Mouse (Mus musculus): ENCODE results near the gene Wdr6. TPM values are rescaled to one million over a fixed set of nuclear protein-coding genes. Genes with fewer than 3 reads are reported as not detected.

Wdr6 gene
- polyA plus RNA-seq (2012; ENCODE audit: low replicate concordance), result 13.4 and 24.3 TPM in 2 replicates

GRCm38 (mm10) chr9:108578545-108579343 lies at the start of gene Wdr6:
Gene Wdr6, minus strand, starts transcription at chr9:108578739.

GRCm38 (mm10) chr9:108596998-108597764 lies 18.6 kb upstream of the Wdr6 start, which contains the start of gene P4htm:
Gene P4htm, minus strand, starts transcription at chr9:108597667.

GRCm38 (mm10) chr9:108569381-108570206 lies 8.9 kb downstream of the Wdr6 start, which contains the start of gene Dalrd3:
Gene Dalrd3, plus strand, starts transcription at chr9:108569886.

GRCm38 (mm10) chr9:108566815-108567776 lies 11.4 kb downstream of the Wdr6 start, which contains the start of gene Ndufaf3:
Gene Ndufaf3, minus strand, starts transcription at chr9:108567434.

GRCm38 (mm10) chr9:108560227-108560841 lies 18.2 kb downstream of the Wdr6 start, which contains the start of gene Impdh2:
Gene Impdh2, plus strand, starts transcription at chr9:108560286.

Other genes with a start within 250 kb of the Wdr6 start
- gene Gpx1, start 239.8 kb downstream of the Wdr6 start, polyA plus RNA-seq (2012; ENCODE audit: low replicate concordance), result 259 and 377 TPM in 2 replicates
- gene Usp4, start 230.9 kb downstream of the Wdr6 start, polyA plus RNA-seq (2012; ENCODE audit: low replicate concordance), result 18.2 and 114 TPM in 2 replicates
- 3.3 and 5.5 TPM in 2 replicates for gene 1700102P08Rik, start 185.9 kb downstream of the Wdr6 start, polyA plus RNA-seq (2012; ENCODE audit: low replicate concordance)
- gene Ccdc36, start 150.3 kb downstream of the Wdr6 start, polyA plus RNA-seq (2012; ENCODE audit: low replicate concordance), result 0.08 TPM in 1 of 2 replicates, not detected in the other
- not detected in 2 replicates for gene BC048562, start 142.3 kb downstream of the Wdr6 start, polyA plus RNA-seq (2012; ENCODE audit: low replicate concordance)
- gene Ccdc71, start 118.2 kb downstream of the Wdr6 start, polyA plus RNA-seq (2012; ENCODE audit: low replicate concordance), result 15.7 and 24.2 TPM in 2 replicates
- gene Klhdc8b, start 117.2 kb downstream of the Wdr6 start, polyA plus RNA-seq (2012; ENCODE audit: low replicate concordance), result 13.3 and 17.0 TPM in 2 replicates
- 0.42 and 1.4 TPM in 2 replicates for gene Lamb2, start 99.0 kb downstream of the Wdr6 start, polyA plus RNA-seq (2012; ENCODE audit: low replicate concordance)
- 85.5 and 193 TPM in 2 replicates for gene Usp19, start 88.1 kb downstream of the Wdr6 start, polyA plus RNA-seq (2012; ENCODE audit: low replicate concordance)
- gene Qars, start 71.0 kb downstream of the Wdr6 start, polyA plus RNA-seq (2012; ENCODE audit: low replicate concordance), result 27.8 and 92.7 TPM in 2 replicates
- gene Qrich1, start 61.9 kb downstream of the Wdr6 start, polyA plus RNA-seq (2012; ENCODE audit: low replicate concordance), result 65.0 and 106 TPM in 2 replicates
- 31.4 and 47.0 TPM in 2 replicates for gene Impdh2, start 18.5 kb downstream of the Wdr6 start, polyA plus RNA-seq (2012; ENCODE audit: low replicate concordance)
- gene Ndufaf3, start 11.3 kb downstream of the Wdr6 start, polyA plus RNA-seq (2012; ENCODE audit: low replicate concordance), result 6.9 and 18.4 TPM in 2 replicates
- 157 and 182 TPM in 2 replicates for gene Dalrd3, start 8.9 kb downstream of the Wdr6 start, polyA plus RNA-seq (2012; ENCODE audit: low replicate concordance)
- 4.7 and 12.9 TPM in 2 replicates for gene P4htm, start 18.9 kb upstream of the Wdr6 start, polyA plus RNA-seq (2012; ENCODE audit: low replicate concordance)
- 114 and 142 TPM in 2 replicates for gene Arih2, start 70.6 kb upstream of the Wdr6 start, polyA plus RNA-seq (2012; ENCODE audit: low replicate concordance)
- 3.4 and 6.8 TPM in 2 replicates for gene Slc25a20, start 83.3 kb upstream of the Wdr6 start, polyA plus RNA-seq (2012; ENCODE audit: low replicate concordance)
- gene Prkar2a, start 110.6 kb upstream of the Wdr6 start, polyA plus RNA-seq (2012; ENCODE audit: low replicate concordance), result 6.8 and 9.0 TPM in 2 replicates
- 41.5 and 47.7 TPM in 2 replicates for gene Ip6k2, start 205.1 kb upstream of the Wdr6 start, polyA plus RNA-seq (2012; ENCODE audit: low replicate concordance)
- gene Nckipsd, start 229.6 kb upstream of the Wdr6 start, polyA plus RNA-seq (2012; ENCODE audit: low replicate concordance), result 13.8 and 33.4 TPM in 2 replicates
- gene Celsr3, start 247.6 kb upstream of the Wdr6 start, polyA plus RNA-seq (2012; ENCODE audit: low replicate concordance), result 0.54 and 3.5 TPM in 2 replicates

All from hematopoietic multipotent progenitor cell, adult 10-12 weeks (in vitro differentiated cells).